Mouse (Mus musculus) hindbrain, postnatal 0 days (tissue): ENCODE measurements around the gene Cnr2. TPM values are rescaled to one million over a fixed set of nuclear protein-coding genes. Genes with fewer than 3 reads are reported as not detected.
A peak's percentile ranks its signal among the peaks of the same experiment; 100 is the strongest.

Experiments used
- ATAC-seq: fragments of 200-750 bp; cut with Nextera tagmentation; 2 replicates; pipeline ENCODE4 v1.8.0; 2017; ENCODE audit warnings: mild to moderate bottlenecking, moderate TSS enrichment, moderate library complexity
- DNase-seq: peaks from one replicate; pipeline ENCODE4 v3.0.0-alpha.2; 2015; ENCODE audit warnings: low spot score
- H3K27ac ChIP-seq: fragments of 300-500 bp; sonication (generic); 2 replicates; pipeline ENCODE4 v1.5.1; 2014; ENCODE audit warnings: mild to moderate bottlenecking
- H3K27me3 ChIP-seq: fragments of 300-500 bp; sonication (generic); 2 replicates; pipeline ENCODE4 v1.6.1; 2014; ENCODE audit warnings: low read length, mixed read lengths; ENCODE audit not compliant: insufficient read depth
- H3K36me3 ChIP-seq: fragments of 300-500 bp; sonication (generic); 2 replicates; pipeline ENCODE4 v1.6.1; 2014; ENCODE audit warnings: low read length, mixed read lengths; ENCODE audit not compliant: insufficient read depth
- H3K4me1 ChIP-seq: fragments of 300-500 bp; sonication (generic); 2 replicates; pipeline ENCODE4 v1.6.1; 2014; ENCODE audit warnings: antibody characterized with exemption, low read length, mixed read lengths; ENCODE audit not compliant: insufficient read depth
- H3K4me2 ChIP-seq: fragments of 300-500 bp; sonication (generic); 2 replicates; pipeline ENCODE4 v1.6.1; 2014; ENCODE audit warnings: low read depth, mild to moderate bottlenecking, low read length, moderate library complexity, mixed read lengths
- H3K4me3 ChIP-seq: fragments of 300-500 bp; sonication (generic); 2 replicates; pipeline ENCODE4 v1.5.1; 2014; ENCODE audit warnings: low read length
- H3K9ac ChIP-seq: fragments of 300-500 bp; sonication (generic); replicated peaks from 2 replicates; pipeline ENCODE4 v1.6.1; 2014; ENCODE audit warnings: mild to moderate bottlenecking, low read length, moderate library complexity, mixed read lengths
- H3K9me3 ChIP-seq: fragments of 300-500 bp; sonication (generic); 2 replicates; pipeline ENCODE4 v1.6.1; 2016; ENCODE audit warnings: low read length, mixed read lengths
- CTCF ChIP-seq: IDR thresholded peaks from 2 replicates; pipeline ENCODE4 v1.5.1; 2016; ENCODE audit warnings: antibody characterized with exemption, control low read depth, low read depth
- WGBS: fragments of 180-500 bp; shearing (Covaris S2); extraction: QIAGEN DNeasy Blood & Tissue Kit; methylation state at CpG from one replicate; pipeline ENCODE4 v1.1.7; 2014; 5-methylcytosine and 5-hydroxymethylcytosine counted together
- polyA plus RNA-seq: library from polyadenylated mRNA; unstranded; fragments of >200 nt; fragmentation: Nextera tagmentation; extraction: Ambion mirVana; gene quantifications from 2 replicates; pipeline ENCODE4 v1.2.1, GENCODE M21; 2015
- total RNA-seq: library from RNA; depleted of rRNA; stranded (reverse); fragments of >200 nt; gene quantifications from 2 replicates; pipeline ENCODE4 v1.2.3, GENCODE M21; 2014

Gene Cnr2
- total and polyA plus RNA-seq, 2 experiments from 2014 or later: 0.04 to 0.58 TPM

DNA sequence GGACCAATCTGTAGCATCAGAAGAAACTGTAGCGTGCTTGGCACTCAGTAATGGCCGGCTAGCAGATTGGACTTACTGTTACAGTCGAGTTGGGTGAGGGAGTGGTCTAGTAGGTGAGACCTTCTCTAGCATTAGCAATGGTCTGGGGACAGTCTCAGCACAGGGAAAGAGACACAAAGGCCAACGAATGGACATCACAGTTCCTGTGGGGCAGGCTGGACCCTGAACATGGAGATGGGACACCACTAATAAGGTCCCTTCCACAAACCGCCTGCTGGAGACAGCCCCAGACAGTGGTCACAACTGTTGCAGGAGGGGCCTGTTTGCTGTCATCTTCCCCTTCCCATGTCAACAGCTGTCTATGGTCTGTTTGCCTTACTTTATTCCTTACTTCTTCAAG lies 66.5 kb downstream of the Cnr2 start:
- Histone ChIP-seq H3K4me1 (peaks cover 6% of the 10 kb centered on the region), H3K9me3 (no peaks in the 10 kb centered on the region), H3K4me3 (no peak overlapping the region), H3K27me3 (no peaks in the 10 kb centered on the region), H3K36me3 (peaks cover 47% of the 10 kb centered on the region), H3K4me2 (no peak overlapping the region), H3K9ac (no peak overlapping the region), H3K27ac (no peak overlapping the region)
- DNase-seq: no peak
- no peak for TF ChIP-seq CTCF
- ATAC-seq: no peak
- WGBS: 93% methylated on average over 5 of the region's 5 CpGs

DNA sequence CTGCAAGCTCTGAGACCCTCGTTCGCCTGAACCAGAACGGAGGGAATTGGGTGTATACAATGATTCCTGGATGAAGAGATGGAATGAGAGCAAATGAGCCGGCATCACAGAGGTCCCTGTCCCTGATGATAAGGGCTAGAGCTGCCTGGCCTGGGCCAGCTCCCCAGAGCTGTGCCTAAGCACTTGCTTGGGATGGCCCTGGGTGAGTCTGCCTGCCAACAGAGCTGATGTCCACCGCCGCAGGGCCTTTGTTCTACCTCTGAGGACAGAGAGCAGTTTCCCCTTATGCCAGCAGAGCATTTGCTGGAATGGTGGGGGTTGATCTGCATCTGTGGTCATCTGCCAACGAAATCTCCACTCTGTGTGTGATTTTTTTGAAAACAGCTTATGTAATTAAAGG lies 67.0 kb downstream of the Cnr2 start:
- no peak overlapping the region for H3K4me3 ChIP-seq
- no peaks in the 10 kb centered on the region for H3K27me3 ChIP-seq
- DNase-seq (no peak), ATAC-seq (no peak)
- H3K36me3 ChIP-seq: peaks cover 50% of the 10 kb centered on the region
- no peak overlapping the region for H3K4me2 ChIP-seq
- no peaks in the 10 kb centered on the region for H3K9me3 ChIP-seq
- no peak overlapping the region for H3K9ac ChIP-seq
- no peak for TF ChIP-seq CTCF
- 0 out of 2 replicates have a peak overlapping the region, but pooled peaks have one; percentile 93 for H3K27ac ChIP-seq
- whole genome bisulfite sequencing: 87% methylated on average over 7 of the region's 7 CpGs
- H3K4me1 ChIP-seq: peaks cover 6% of the 10 kb centered on the region

DNA sequence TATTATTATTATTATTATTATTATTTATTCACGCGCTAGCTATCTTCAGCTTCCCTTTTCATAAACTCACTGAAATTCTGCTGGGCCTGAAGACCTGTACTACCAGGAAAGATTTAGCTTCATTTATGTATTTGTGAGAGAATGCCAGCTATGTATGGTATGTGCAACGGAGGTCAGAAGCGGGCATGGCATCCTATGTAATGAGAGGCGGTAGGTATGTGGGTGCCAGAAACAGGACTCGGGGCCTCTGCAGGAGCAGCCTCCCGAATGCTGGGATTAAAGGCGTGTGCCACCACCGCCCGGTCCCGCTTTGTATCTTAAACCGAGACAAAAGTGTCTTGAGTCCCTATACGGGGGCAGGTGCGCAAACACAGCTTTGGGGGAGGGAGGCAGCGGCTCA lies 67.8 kb downstream of the Cnr2 start:
- H3K4me1 ChIP-seq: peaks cover 6% of the 10 kb centered on the region
- H3K27me3 ChIP-seq: no peaks in the 10 kb centered on the region
- ATAC-seq (peak; percentile 2; the same call in 1 of the 2 replicates), DNase-seq (peak; percentile 2)
- TF ChIP-seq CTCF: no peak
- H3K4me2 ChIP-seq: peak overlapping the region; percentile 76
- no peaks in the 10 kb centered on the region for H3K9me3 ChIP-seq
- H3K36me3 ChIP-seq: peaks cover 51% of the 10 kb centered on the region
- WGBS: 6% methylated on average over 15 of the region's 15 CpGs
- H3K27ac ChIP-seq: peak overlapping the region; percentile 93
- peak overlapping the region; percentile 79 for H3K4me3 ChIP-seq
- H3K9ac ChIP-seq: peak overlapping the region; percentile 87

DNA sequence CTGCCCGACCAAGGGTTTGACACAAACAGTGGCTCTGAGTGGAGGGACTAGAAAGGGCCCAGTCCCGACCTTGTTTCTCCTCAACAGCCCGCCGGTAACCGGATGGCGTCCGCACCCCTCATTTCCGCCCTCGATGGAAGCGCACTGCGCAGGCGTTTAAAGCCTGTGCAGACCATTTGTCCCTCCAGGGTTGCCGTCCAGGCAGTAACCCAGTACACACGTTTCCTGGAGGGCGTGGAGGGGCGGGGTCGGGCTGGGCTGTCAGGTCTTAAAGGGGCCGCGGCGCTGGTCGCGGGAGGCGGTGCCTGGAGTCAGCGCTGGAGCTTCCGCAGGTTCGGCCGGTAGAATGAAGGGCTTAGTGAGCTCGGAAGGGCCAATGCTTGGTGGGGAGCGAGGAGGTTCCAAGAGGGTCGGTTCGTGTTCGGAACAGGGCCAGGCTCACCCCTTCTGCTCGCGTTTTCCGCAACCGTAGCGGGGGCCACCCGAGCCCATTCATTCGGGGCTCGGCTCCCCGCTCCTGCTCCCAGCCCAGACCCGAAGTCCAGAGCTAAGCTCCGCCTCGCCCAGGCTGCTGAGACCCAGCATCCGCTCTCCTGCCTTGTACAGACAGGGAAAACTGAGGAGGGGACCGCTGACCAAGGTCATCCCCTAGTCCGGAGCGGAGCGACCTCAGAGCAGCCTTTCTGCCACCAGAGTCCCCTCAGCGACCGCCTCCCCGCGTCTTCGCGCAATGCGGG lies 68.4 kb downstream of the Cnr2 start, which contains the start of gene Gale:
Gale (plus strand) TSS at position 271 of the 737 bp plus-strand sequence.
- H3K9me3 ChIP-seq: no peaks in the 10 kb centered on the region
- peaks cover 6% of the 10 kb centered on the region for H3K4me1 ChIP-seq
- DNase-seq (peak; percentile 98), ATAC-seq (peak; percentile 93)
- H3K4me2 ChIP-seq: peak within 1 kb of the TSS; percentile 76
- peaks cover 52% of the 10 kb centered on the region for H3K36me3 ChIP-seq
- peak within 1 kb of the TSS; percentile 87 for H3K9ac ChIP-seq
- peak within 1 kb of the TSS; percentile 93 for H3K27ac ChIP-seq
- no peak for TF ChIP-seq CTCF
- under 1% methylated on average over 56 of the region's 56 CpGs for WGBS
- H3K27me3 ChIP-seq: no peaks in the 10 kb centered on the region
- peak within 1 kb of the TSS; percentile 79 for H3K4me3 ChIP-seq

DNA sequence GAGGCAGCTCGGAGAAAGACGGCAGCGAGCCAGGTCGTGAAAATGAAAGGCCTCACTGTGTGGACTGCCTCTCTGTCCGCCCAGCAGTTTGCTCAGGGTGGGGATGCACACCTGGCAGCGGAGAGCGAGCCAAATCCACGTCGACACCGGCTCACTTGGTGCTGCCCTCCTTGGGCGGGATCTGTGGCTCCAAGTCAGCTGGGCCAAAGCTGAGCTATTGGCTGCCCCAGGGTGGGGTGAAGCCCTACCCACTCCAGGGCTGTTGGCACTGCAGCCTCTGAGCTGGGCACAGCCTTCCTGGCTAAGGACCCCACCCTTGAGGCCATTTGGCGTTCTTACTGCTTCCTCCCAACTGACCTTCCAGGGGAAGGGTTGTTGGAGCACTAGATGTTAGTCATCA lies 69.2 kb downstream of the Cnr2 start:
- peak overlapping the region; percentile 87 for H3K9ac ChIP-seq
- peak overlapping the region; percentile 93 for H3K27ac ChIP-seq
- ATAC-seq: no peak; the same call in 1 of the 2 replicates
- peak overlapping the region; percentile 76 for H3K4me2 ChIP-seq
- H3K27me3 ChIP-seq: no peaks in the 10 kb centered on the region
- H3K4me3 ChIP-seq: peak overlapping the region; percentile 79
- DNase-seq: peak; percentile 51
- H3K4me1 ChIP-seq: peaks cover 6% of the 10 kb centered on the region
- H3K9me3 ChIP-seq: no peaks in the 10 kb centered on the region
- 3% methylated on average over 12 of the region's 12 CpGs for WGBS
- peak; percentile 11; the same call in 1 of the 2 replicates for TF ChIP-seq CTCF
- peaks cover 55% of the 10 kb centered on the region for H3K36me3 ChIP-seq

DNA sequence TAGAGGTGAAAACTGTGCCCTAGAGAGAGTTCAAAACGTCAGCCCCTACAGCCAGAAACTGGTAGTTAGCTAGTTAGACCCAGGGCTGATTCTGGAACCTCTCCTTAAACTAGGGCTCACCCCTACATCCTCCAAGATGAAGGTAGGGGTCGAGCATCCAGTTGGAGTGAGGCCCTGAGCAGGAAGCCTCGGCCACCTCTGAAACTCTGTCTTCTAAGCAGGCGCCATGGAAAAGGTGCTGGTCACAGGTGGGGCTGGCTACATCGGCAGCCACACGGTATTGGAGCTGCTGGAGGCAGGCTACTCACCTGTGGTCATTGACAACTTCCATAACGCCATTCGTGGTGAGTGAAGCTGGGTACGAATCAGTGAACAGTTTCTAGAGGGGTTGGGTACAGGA lies 69.9 kb downstream of the Cnr2 start:
- Histone ChIP-seq H3K4me2 (peak overlapping the region; percentile 76; the same call in 1 of the 2 replicates), H3K36me3 (peaks cover 58% of the 10 kb centered on the region), H3K4me1 (peaks cover 6% of the 10 kb centered on the region), H3K4me3 (no peak overlapping the region), H3K9me3 (no peaks in the 10 kb centered on the region), H3K9ac (peak overlapping the region; percentile 87; the same call in 1 of the 2 replicates), H3K27me3 (no peaks in the 10 kb centered on the region), H3K27ac (peak overlapping the region; percentile 93; the same call in 1 of the 2 replicates)
- no peak for DNase-seq
- TF ChIP-seq CTCF: no peak
- ATAC-seq: no peak
- WGBS: 84% methylated on average over 9 of the region's 9 CpGs

DNA sequence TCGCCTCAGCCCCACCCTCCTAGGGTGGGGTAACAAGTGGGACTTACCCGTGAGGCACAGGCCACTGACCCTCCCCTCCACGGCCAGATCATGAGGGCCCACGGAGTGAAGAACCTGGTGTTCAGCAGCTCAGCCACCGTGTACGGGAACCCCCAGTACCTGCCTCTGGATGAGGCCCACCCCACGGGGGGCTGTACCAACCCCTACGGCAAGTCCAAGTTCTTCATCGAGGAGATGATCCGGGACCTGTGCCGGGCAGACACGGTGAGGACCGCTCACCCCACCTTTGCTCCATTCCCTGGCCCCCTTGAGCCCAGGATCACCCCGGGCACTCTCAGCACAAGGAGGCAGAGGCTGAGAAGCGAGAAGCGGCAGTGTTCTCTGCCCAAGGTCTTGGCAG lies 71.1 kb downstream of the Cnr2 start:
- WGBS: 89% methylated on average over 16 of the region's 16 CpGs
- no peak for TF ChIP-seq CTCF
- no peaks in the 10 kb centered on the region for H3K27me3 ChIP-seq

More for the DNA sequence above, 71.1 kb downstream of the Cnr2 start:
- H3K27ac ChIP-seq: no peak overlapping the region
- DNase-seq (no peak), ATAC-seq (no peak)
- no peaks in the 10 kb centered on the region for H3K9me3 ChIP-seq
- H3K4me3 ChIP-seq: no peak overlapping the region
- H3K4me2 ChIP-seq: no peak overlapping the region
- H3K4me1 ChIP-seq: peaks cover 7% of the 10 kb centered on the region
- peaks cover 52% of the 10 kb centered on the region for H3K36me3 ChIP-seq
- H3K9ac ChIP-seq: no peak overlapping the region
